Mouse (Mus musculus) forebrain, embryonic 16.5 days (tissue): Measurements from ENCODE around the gene Gm27021. TPM values are rescaled to one million over a fixed set of nuclear protein-coding genes. Genes with fewer than 3 reads are reported as not detected.
"Not testable (repeated sequence)": the region's sequence is repeated elsewhere in the genome, so short reads cannot be mapped to it uniquely, and the experiment has no call there.

Experiments
- ATAC-seq: fragments of 200-750 bp; cut with Nextera tagmentation; 2 replicates; pipeline ENCODE4 v1.8.0; 2017; ENCODE audit warnings: mild to moderate bottlenecking, moderate library complexity
- H3K27ac ChIP-seq: fragments of 300-500 bp; sonication (generic); 2 replicates; pipeline ENCODE4 v1.5.1; 2014; ENCODE audit warnings: low read length, control low read depth
- H3K27me3 ChIP-seq: fragments of 300-500 bp; sonication (generic); replicated peaks from 2 replicates; pipeline ENCODE4 v1.6.1; 2014; ENCODE audit warnings: low read length; ENCODE audit not compliant: control insufficient read depth, insufficient read depth
- H3K36me3 ChIP-seq: fragments of 300-500 bp; sonication (generic); 2 replicates; pipeline ENCODE4 v1.6.1; 2014; ENCODE audit not compliant: control insufficient read depth, insufficient read depth
- H3K4me1 ChIP-seq: fragments of 300-500 bp; sonication (generic); replicated peaks from 2 replicates; pipeline ENCODE4 v1.6.1; 2014; ENCODE audit warnings: low read length; ENCODE audit not compliant: control insufficient read depth, insufficient read depth
- H3K4me2 ChIP-seq: fragments of 300-500 bp; sonication (generic); 2 replicates; pipeline ENCODE4 v1.6.1; 2014; ENCODE audit warnings: mild to moderate bottlenecking, low read length, control low read depth
- H3K4me3 ChIP-seq: fragments of 300-500 bp; sonication (generic); replicated peaks from 2 replicates; pipeline ENCODE4 v1.5.1; 2014; ENCODE audit warnings: mild to moderate bottlenecking, low read length, control low read depth
- H3K9ac ChIP-seq: fragments of 300-500 bp; sonication (generic); replicated peaks from 2 replicates; pipeline ENCODE4 v1.6.1; 2014; ENCODE audit warnings: low read depth, low read length, control low read depth
- H3K9me3 ChIP-seq: fragments of 300-500 bp; sonication (generic); 2 replicates; pipeline ENCODE4 v1.6.1; 2016; ENCODE audit warnings: low read length; ENCODE audit not compliant: control insufficient read depth
- WGBS: fragments of 180-500 bp; shearing (Covaris S2); extraction: QIAGEN DNeasy Blood & Tissue Kit; methylation state at CpG from one replicate; pipeline ENCODE4 v1.1.7; 2014; 5-methylcytosine and 5-hydroxymethylcytosine counted together
- polyA plus RNA-seq: library from polyadenylated mRNA; unstranded; fragments of >200 nt; fragmentation: Nextera tagmentation; extraction: Ambion mirVana; gene quantifications from 2 replicates; pipeline ENCODE4 v1.2.1, GENCODE M21; 2015

The Gm27021 gene
- polyA plus RNA-seq, 1 experiment from 2014 or later: 5.5 TPM

DNA sequence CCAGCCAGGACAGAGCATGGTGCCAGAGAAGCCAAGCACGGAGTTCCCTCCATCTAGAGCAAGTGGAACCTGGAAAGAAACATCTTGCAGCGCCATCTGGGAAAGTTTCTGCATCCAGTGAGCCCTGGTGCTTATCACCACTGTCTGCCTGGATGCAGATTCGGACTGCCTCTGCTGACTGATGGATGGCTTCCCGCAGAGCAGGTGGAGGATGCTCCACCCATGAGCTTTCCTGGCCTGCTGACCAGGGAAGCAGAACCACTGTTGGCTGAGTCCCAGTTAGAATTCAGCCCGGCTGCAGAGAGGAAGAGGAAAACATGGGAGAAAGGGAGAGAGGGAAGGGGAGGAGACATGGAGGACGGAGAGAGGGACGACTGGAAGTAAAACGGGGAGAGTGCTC, 19.9 kb upstream of the Gm27021 start:
- Histone ChIP-seq H3K9ac (no peak overlapping the region), H3K9me3 (no peaks in the 10 kb centered on the region), H3K4me3 (no peak overlapping the region), H3K4me1 (no peaks in the 10 kb centered on the region), H3K27ac (no peak overlapping the region), H3K36me3 (no peaks in the 10 kb centered on the region), H3K27me3 (no peaks in the 10 kb centered on the region), H3K4me2 (no peak overlapping the region)
- WGBS: 87% methylated on average over 8 of the region's 8 CpGs
- no peak for ATAC-seq

- no peak for ATAC-seq
- WGBS: 86% methylated on average over 5 of the region's 5 CpGs
- H3K9ac ChIP-seq: no peak overlapping the region
Measured at GRCm38 (mm10) chr8:120686576-120686975, 18.7 kb upstream of the Gm27021 start.

DNA sequence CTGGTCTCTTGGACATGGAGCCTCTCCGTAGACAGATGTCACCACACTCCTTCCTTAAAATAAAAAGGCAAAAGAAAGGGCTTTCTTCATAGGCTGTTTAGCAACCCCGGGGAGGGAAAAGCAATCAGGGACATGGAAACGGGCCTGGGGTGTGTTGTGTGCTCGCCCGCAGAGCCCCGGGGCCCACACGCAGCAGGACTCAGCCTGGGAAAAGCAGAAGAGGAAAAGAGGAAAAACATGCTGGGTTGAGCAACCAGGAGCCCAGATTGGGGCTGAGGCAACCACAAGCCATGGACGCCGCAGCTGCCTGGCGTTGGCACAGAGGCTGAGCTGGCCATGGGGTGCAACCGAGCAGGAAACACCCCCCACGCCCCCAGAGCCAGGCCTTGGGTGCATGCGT, 18.2 kb upstream of the Gm27021 start:
- no peaks in the 10 kb centered on the region for H3K27me3 ChIP-seq
- no peaks in the 10 kb centered on the region for H3K9me3 ChIP-seq
- H3K4me3 ChIP-seq: no peak overlapping the region
- no peak overlapping the region for H3K4me2 ChIP-seq
- no peaks in the 10 kb centered on the region for H3K36me3 ChIP-seq
- WGBS: 88% methylated on average over 13 of the region's 13 CpGs
- H3K4me1 ChIP-seq: no peaks in the 10 kb centered on the region
- H3K9ac ChIP-seq: no peak overlapping the region
- no peak overlapping the region for H3K27ac ChIP-seq
- ATAC-seq: no peak

More at GRCm38 (mm10) chr8:120686576-120686975, 18.7 kb upstream of the Gm27021 start:
- H3K36me3 ChIP-seq: no peaks in the 10 kb centered on the region
- no peaks in the 10 kb centered on the region for H3K27me3 ChIP-seq
- no peaks in the 10 kb centered on the region for H3K9me3 ChIP-seq
- H3K4me2 ChIP-seq: no peak overlapping the region
- H3K4me1 ChIP-seq: no peaks in the 10 kb centered on the region
- no peak overlapping the region for H3K4me3 ChIP-seq
- H3K27ac ChIP-seq: no peak overlapping the region

DNA sequence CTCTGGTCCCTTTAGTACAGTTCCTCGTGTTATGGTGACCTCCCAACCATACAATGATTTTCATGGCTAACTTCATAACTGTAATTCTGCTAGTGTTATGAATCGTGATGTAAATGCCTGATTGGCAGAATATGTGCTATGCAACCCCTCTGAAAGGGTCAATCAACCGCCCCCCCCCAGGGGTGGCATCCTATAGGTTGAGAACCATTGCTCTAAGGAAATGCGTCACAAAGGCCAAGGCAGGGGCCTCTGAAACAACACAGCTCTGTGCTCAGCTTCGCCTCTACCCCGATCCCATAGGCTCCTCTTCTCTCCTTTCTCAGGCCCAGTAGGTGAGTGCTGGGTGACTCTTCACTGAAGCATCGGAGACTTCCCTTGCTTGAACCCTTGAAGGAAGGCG, 17.7 kb upstream of the Gm27021 start:
- WGBS: 82% methylated on average over 8 of the region's 8 CpGs
- Histone ChIP-seq H3K36me3 (no peaks in the 10 kb centered on the region), H3K27ac (no peak overlapping the region), H3K9me3 (no peaks in the 10 kb centered on the region), H3K27me3 (no peaks in the 10 kb centered on the region), H3K4me3 (no peak overlapping the region), H3K4me1 (no peaks in the 10 kb centered on the region), H3K9ac (no peak overlapping the region), H3K4me2 (no peak overlapping the region)
- ATAC-seq: no peak

- WGBS: 78% methylated on average over 5 of the region's 5 CpGs
Measured at GRCm38 (mm10) chr8:120685097-120685496, 17.2 kb upstream of the Gm27021 start.

GRCm38 (mm10) chr8:120684082-120684481, 16.2 kb upstream of the Gm27021 start:
- H3K27ac ChIP-seq: no peak overlapping the region
- no peak overlapping the region for H3K4me2 ChIP-seq
- WGBS: 52% methylated on average over 5 of the region's 5 CpGs
- no peaks in the 10 kb centered on the region for H3K9me3 ChIP-seq
- no peaks in the 10 kb centered on the region for H3K4me1 ChIP-seq
- no peak overlapping the region for H3K4me3 ChIP-seq
- ATAC-seq: no peak
- no peaks in the 10 kb centered on the region for H3K27me3 ChIP-seq
- no peaks in the 10 kb centered on the region for H3K36me3 ChIP-seq
- no peak overlapping the region for H3K9ac ChIP-seq

More at GRCm38 (mm10) chr8:120685097-120685496, 17.2 kb upstream of the Gm27021 start:
- H3K4me2 ChIP-seq: no peak overlapping the region
- ATAC-seq: no peak
- no peaks in the 10 kb centered on the region for H3K9me3 ChIP-seq
- H3K27ac ChIP-seq: no peak overlapping the region
- no peaks in the 10 kb centered on the region for H3K4me1 ChIP-seq
- no peak overlapping the region for H3K4me3 ChIP-seq
- no peaks in the 10 kb centered on the region for H3K36me3 ChIP-seq
- no peaks in the 10 kb centered on the region for H3K27me3 ChIP-seq
- H3K9ac ChIP-seq: no peak overlapping the region

- no peak for ATAC-seq
Measured at GRCm38 (mm10) chr8:120683602-120684001, 15.7 kb upstream of the Gm27021 start.

GRCm38 (mm10) chr8:120681113-120681512, 13.2 kb upstream of the Gm27021 start:
- H3K9me3 ChIP-seq: no peaks in the 10 kb centered on the region
- H3K36me3 ChIP-seq: no peaks in the 10 kb centered on the region
- no peak overlapping the region for H3K27ac ChIP-seq
- no peak overlapping the region for H3K9ac ChIP-seq
- H3K4me3 ChIP-seq: no peak overlapping the region
- H3K27me3 ChIP-seq: no peaks in the 10 kb centered on the region
- no peak for ATAC-seq
- no peaks in the 10 kb centered on the region for H3K4me1 ChIP-seq
- WGBS: 84% methylated on average over 10 of the region's 10 CpGs
- no peak overlapping the region for H3K4me2 ChIP-seq

More at GRCm38 (mm10) chr8:120683602-120684001, 15.7 kb upstream of the Gm27021 start:
- H3K9ac ChIP-seq: no peak overlapping the region
- no peaks in the 10 kb centered on the region for H3K36me3 ChIP-seq
- no peak overlapping the region for H3K4me2 ChIP-seq
- H3K4me1 ChIP-seq: no peaks in the 10 kb centered on the region
- no peaks in the 10 kb centered on the region for H3K9me3 ChIP-seq
- H3K27ac ChIP-seq: no peak overlapping the region
- H3K27me3 ChIP-seq: no peaks in the 10 kb centered on the region
- 13% methylated on average over 10 of the region's 10 CpGs for WGBS
- H3K4me3 ChIP-seq: no peak overlapping the region

DNA sequence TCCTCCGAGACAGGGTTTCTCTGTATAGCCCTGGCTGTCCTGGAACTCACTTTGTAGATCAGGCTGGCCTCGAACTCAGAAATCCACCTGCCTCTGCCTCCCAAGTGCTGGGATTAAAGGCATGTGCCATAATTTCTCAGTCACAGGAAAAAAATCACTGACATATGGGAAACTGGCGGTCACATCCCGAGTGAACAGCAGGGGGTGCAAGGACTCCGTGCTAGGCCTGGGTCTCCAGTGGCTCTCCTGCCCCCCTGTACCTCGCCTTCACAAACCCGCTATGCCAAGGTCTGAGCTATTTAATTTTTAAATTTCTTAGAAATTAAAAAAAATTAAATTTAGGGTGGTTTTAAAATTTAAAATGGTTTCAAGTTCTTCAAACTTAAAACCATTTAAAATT, 12.5 kb upstream of the Gm27021 start:
- H3K36me3 ChIP-seq, H3K27me3 ChIP-seq, H3K27ac ChIP-seq, H3K9ac ChIP-seq, H3K4me2 ChIP-seq, H3K4me3 ChIP-seq, H3K9me3 ChIP-seq, H3K4me1 ChIP-seq, ATAC-seq: not testable (repeated sequence)
- WGBS: 59% methylated on average over 6 of the region's 7 CpGs
